Mouse (Mus musculus): ENCODE data around the gene Bdh1. TPM values are rescaled to one million over a fixed set of nuclear protein-coding genes. Genes with fewer than 3 reads are reported as not detected.
A peak's percentile ranks its signal among the peaks of the same experiment; 100 is the strongest.

The Bdh1 gene
- polyA plus RNA-seq, 1 experiment from 2014 or later: 47.8 TPM

DNA sequence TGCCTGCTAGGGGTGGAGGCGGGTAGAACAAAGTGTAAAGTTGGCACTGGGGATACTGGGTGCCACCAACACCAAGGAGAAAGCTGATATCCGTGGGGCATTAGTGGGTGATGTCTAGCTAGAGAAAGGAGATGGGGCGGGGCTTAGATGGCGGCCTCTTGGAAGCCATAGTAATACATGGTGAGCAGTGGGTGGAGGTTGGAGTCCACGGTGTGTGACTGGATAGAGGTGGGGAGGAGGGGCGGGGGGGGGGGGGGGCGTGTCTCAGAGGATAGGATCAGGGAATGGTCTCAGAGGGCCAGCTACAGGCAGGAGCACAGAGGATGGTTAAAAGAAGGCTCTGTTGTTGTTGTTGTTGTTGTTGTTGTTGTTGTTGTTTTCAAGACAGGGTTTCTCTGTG lies 30.4 kb downstream of the Bdh1 start:
- no peak overlapping the region for H3K9ac ChIP-seq (ENCODE audit: low read length)
- WGBS: 69% methylated on average over 5 of the region's 7 CpGs
- no peaks in the 10 kb centered on the region for H3K4me1 ChIP-seq (ENCODE audit: control insufficient read depth, insufficient read depth, low read length)
- DNase-seq (ENCODE audit: low spot score): no peak
- peaks cover 3% of the 10 kb centered on the region; the same call in 1 of the 2 replicates for H3K36me3 ChIP-seq (ENCODE audit: control insufficient read depth, insufficient read depth, low read length)
- H3K4me3 ChIP-seq (ENCODE audit: low read depth, low read length): no peak overlapping the region
- H3K27me3 ChIP-seq (ENCODE audit: control insufficient read depth, insufficient read depth, low read length): no peaks in the 10 kb centered on the region
- H3K9me3 ChIP-seq (ENCODE audit: control insufficient read depth, low read length): no peaks in the 10 kb centered on the region
- no peak overlapping the region for H3K27ac ChIP-seq (ENCODE audit: low read depth, low read length)
- no peak for ATAC-seq (ENCODE audit: insufficient read depth, low FRiP score, low TSS enrichment)
- H3K4me2 ChIP-seq (ENCODE audit: low read depth): no peak overlapping the region

DNA sequence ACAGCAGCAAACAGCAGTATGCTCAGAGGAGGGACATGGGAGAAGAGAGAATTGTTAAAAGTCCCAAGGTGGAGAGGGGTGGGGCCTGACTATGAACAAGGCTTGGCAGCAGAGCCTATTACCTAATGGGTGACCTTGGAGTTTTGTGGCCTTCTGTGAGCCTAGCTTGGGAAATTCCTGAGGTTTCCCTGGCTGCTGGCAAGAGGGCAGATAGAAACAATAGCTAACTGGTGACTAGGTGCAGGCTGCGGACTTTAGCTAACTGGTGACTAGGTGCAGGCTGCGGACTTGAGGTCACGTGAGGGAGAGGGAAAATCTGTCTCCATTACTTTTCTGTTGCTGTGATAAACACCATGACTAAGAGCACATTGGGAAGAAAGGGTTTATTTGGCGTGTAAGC lies 31.9 kb downstream of the Bdh1 start:
- Histone ChIP-seq H3K9me3 (ENCODE audit: control insufficient read depth, low read length) (no peaks in the 10 kb centered on the region), H3K36me3 (ENCODE audit: control insufficient read depth, insufficient read depth, low read length) (peaks cover 3% of the 10 kb centered on the region; the same call in 1 of the 2 replicates), H3K4me3 (ENCODE audit: low read depth, low read length) (no peak overlapping the region), H3K27me3 (ENCODE audit: control insufficient read depth, insufficient read depth, low read length) (no peaks in the 10 kb centered on the region), H3K4me1 (ENCODE audit: control insufficient read depth, insufficient read depth, low read length) (peaks cover 4% of the 10 kb centered on the region; the same call in 1 of the 2 replicates), H3K4me2 (ENCODE audit: low read depth) (no peak overlapping the region), H3K27ac (ENCODE audit: low read depth, low read length) (no peak overlapping the region), H3K9ac (ENCODE audit: low read length) (no peak overlapping the region)
- DNase-seq (ENCODE audit: low spot score) (no peak), ATAC-seq (ENCODE audit: insufficient read depth, low FRiP score, low TSS enrichment) (no peak)
- WGBS: 86% methylated on average over 4 of the region's 4 CpGs

DNA sequence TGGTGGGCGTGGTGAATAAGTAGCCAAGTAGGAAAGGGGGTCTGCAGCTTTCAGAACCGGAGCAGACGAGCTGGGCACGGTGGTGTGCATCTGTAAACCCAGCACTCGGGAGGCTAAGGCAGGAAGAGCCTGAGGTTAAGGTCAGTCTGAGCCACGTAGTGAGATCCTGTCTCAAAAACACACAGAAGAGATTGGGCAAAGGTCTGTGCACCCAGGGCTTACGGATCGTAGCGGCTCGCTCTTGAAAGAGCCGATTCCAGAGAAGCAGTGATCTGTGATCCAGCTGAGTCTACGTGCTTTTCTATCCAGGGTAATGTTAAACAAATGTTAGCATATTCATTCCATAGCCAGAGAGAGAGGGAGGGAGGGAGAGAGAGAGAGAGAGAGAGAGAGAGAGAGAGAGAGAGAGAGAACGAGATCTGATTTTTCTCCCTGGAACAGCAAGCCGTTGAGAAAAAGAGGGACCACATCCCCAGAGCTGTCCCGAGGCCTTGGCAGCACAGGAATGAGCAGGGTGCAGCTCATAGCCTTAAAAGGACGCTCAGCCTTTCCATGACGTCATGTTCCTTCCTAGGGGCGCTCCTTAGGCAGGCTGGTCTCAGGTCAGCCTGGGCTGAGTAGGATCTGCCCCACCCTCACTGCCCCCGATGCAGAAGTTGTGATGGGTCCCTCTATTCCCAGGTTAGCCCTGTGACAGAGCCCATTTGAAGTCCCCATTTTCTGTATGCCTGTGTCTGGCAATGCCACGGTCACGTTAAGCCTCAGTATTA lies 33.4 kb downstream of the Bdh1 start:
- no peak overlapping the region for H3K4me2 ChIP-seq (ENCODE audit: low read depth)
- no peaks in the 10 kb centered on the region for H3K9me3 ChIP-seq (ENCODE audit: control insufficient read depth, low read length)
- no peak overlapping the region for H3K27ac ChIP-seq (ENCODE audit: low read depth, low read length)
- 85% methylated on average over 21 of the region's 21 CpGs for WGBS
- no peak overlapping the region for H3K9ac ChIP-seq (ENCODE audit: low read length)
- ATAC-seq (ENCODE audit: insufficient read depth, low FRiP score, low TSS enrichment): no peak
- H3K36me3 ChIP-seq (ENCODE audit: control insufficient read depth, insufficient read depth, low read length): peaks cover 3% of the 10 kb centered on the region; the same call in 1 of the 2 replicates
- no peak overlapping the region for H3K4me3 ChIP-seq (ENCODE audit: low read depth, low read length)
- H3K4me1 ChIP-seq (ENCODE audit: control insufficient read depth, insufficient read depth, low read length): peaks cover 4% of the 10 kb centered on the region; the same call in 1 of the 2 replicates
- DNase-seq (ENCODE audit: low spot score): no peak
- H3K27me3 ChIP-seq (ENCODE audit: control insufficient read depth, insufficient read depth, low read length): no peaks in the 10 kb centered on the region

DNA sequence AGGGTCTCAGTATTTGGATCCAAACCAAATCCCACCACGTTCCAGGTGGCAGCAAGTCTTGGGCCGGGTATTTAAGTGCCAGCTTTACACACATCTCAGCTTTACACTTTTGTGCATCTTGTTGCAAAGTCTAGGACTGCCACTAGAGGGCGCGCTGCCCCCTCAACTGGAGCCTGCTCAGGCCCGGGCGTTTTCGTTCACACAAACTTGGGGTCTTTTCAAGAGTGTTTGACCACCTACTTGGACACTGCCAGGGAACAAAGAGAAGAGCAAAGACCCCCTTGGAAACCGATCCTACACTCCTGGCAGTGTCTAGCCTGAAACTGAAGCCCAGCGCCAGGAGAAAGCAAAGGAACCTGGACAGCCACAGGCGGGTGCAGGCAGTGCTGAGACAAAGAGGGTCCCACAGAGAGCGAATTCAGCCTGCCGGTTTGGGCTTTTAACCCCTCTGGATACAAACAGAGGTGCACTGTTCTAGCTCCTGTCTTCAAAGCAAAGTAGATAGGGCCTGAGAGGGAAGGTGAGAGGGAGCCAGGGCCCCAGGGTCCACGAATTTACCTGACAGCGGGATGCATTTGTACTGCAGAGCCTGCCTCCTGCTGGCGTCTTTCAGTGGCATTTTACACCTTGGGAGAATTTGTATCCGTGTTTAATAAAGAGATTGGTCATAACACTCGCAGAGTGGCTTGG lies 36.3 kb downstream of the Bdh1 start:
- Histone ChIP-seq H3K36me3 (ENCODE audit: control insufficient read depth, insufficient read depth, low read length) (peaks cover 3% of the 10 kb centered on the region; the same call in 1 of the 2 replicates), H3K4me1 (ENCODE audit: control insufficient read depth, insufficient read depth, low read length) (peaks cover 4% of the 10 kb centered on the region; the same call in 1 of the 2 replicates), H3K27ac (ENCODE audit: low read depth, low read length) (peak overlapping the region; percentile 31; the same call in 1 of the 2 replicates), H3K4me2 (ENCODE audit: low read depth) (peak overlapping the region; percentile 64), H3K9me3 (ENCODE audit: control insufficient read depth, low read length) (no peaks in the 10 kb centered on the region), H3K27me3 (ENCODE audit: control insufficient read depth, insufficient read depth, low read length) (no peaks in the 10 kb centered on the region), H3K9ac (ENCODE audit: low read length) (peak overlapping the region; percentile 54), H3K4me3 (ENCODE audit: low read depth, low read length) (peak overlapping the region; percentile 31)
- 3% methylated on average over 17 of the region's 17 CpGs for WGBS
- DNase-seq (ENCODE audit: low spot score) (peak; percentile 89), ATAC-seq (ENCODE audit: insufficient read depth, low FRiP score, low TSS enrichment) (peak; percentile 78)

DNA sequence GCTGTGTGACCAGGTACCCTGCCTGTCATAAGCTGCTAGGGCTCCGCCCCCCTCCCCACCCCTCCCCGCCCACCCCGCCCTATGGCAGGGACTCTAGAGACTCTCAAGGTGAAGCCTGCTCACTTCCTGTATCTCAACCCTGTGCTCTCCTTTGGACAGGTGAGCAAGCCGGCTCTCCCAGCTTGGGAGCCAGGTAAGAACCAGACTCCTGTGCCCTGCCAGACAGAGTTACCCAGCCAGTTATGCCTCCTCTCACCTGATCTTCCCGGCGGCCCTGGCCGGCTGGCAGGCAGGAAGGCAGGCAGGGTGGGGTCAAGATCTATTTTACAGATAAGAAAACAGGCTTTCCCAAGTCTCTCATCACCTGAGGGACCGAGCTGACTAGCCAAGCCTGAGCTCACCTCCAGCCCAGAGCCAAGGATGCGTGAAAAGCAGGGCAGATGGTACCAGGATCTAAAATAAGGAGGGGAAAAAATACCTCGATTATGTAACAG lies 37.9 kb downstream of the Bdh1 start:
- no peak for DNase-seq (ENCODE audit: low spot score)
- H3K9me3 ChIP-seq (ENCODE audit: control insufficient read depth, low read length): no peaks in the 10 kb centered on the region
- no peak overlapping the region for H3K27ac ChIP-seq (ENCODE audit: low read depth, low read length)

DNA sequence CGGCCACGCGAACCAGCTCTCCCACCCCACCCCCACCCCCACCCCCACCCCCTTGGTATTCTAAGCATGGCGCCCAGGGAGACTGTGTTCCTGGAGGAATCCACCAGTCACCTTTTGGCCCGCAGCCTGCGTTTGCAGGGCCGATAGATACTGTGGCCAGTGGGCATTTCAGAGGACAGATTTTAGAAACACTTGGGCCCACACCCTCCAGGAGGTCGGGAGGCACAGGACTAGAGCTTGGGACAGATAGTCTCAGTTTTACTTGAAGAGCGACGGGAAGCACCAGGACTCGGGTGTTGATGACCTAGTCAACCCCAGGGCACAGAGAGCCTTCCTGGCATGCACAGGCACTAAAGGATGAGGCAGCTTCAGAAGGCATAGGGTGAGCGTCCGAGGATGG lies 38.4 kb downstream of the Bdh1 start:
- no peak overlapping the region for H3K4me2 ChIP-seq (ENCODE audit: low read depth)
- H3K4me3 ChIP-seq (ENCODE audit: low read depth, low read length): no peak overlapping the region
- ATAC-seq (ENCODE audit: insufficient read depth, low FRiP score, low TSS enrichment) (no peak), DNase-seq (ENCODE audit: low spot score) (no peak)
- WGBS: 62% methylated on average over 13 of the region's 13 CpGs
- H3K36me3 ChIP-seq (ENCODE audit: control insufficient read depth, insufficient read depth, low read length): peaks cover 3% of the 10 kb centered on the region; the same call in 1 of the 2 replicates
- peaks cover 4% of the 10 kb centered on the region; the same call in 1 of the 2 replicates for H3K4me1 ChIP-seq (ENCODE audit: control insufficient read depth, insufficient read depth, low read length)
- no peaks in the 10 kb centered on the region for H3K27me3 ChIP-seq (ENCODE audit: control insufficient read depth, insufficient read depth, low read length)
- H3K27ac ChIP-seq (ENCODE audit: low read depth, low read length): no peak overlapping the region
- H3K9me3 ChIP-seq (ENCODE audit: control insufficient read depth, low read length): no peaks in the 10 kb centered on the region
- no peak overlapping the region for H3K9ac ChIP-seq (ENCODE audit: low read length)

More for the DNA sequence above, 37.9 kb downstream of the Bdh1 start:
- 37% methylated on average over 10 of the region's 10 CpGs for WGBS
- Histone ChIP-seq H3K36me3 (ENCODE audit: control insufficient read depth, insufficient read depth, low read length) (peaks cover 3% of the 10 kb centered on the region; the same call in 1 of the 2 replicates), H3K4me1 (ENCODE audit: control insufficient read depth, insufficient read depth, low read length) (peaks cover 4% of the 10 kb centered on the region; the same call in 1 of the 2 replicates), H3K4me3 (ENCODE audit: low read depth, low read length) (no peak overlapping the region), H3K4me2 (ENCODE audit: low read depth) (no peak overlapping the region), H3K27me3 (ENCODE audit: control insufficient read depth, insufficient read depth, low read length) (no peaks in the 10 kb centered on the region), H3K9ac (ENCODE audit: low read length) (no peak overlapping the region)
- no peak for ATAC-seq (ENCODE audit: insufficient read depth, low FRiP score, low TSS enrichment)

DNA sequence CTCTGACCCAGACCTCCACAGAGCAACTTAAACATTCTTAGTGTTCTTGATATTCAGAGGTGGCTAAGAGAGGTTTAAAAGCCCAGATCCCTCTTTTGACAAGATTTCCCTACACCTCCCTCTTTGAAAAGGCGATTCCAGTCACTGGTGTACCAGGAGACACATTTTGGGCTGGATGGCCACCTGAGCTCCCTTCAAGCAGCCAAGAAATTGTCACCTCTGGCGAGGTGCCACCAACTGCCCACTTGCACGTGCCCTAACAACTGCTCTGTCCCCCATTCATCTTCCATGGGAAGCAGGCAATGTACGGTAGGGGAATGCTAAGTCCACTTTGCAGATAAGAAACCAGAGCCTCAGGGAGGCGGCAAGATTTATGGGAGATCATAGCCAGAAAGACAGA lies 39.0 kb downstream of the Bdh1 start:
- Histone ChIP-seq H3K4me2 (ENCODE audit: low read depth) (no peak overlapping the region), H3K36me3 (ENCODE audit: control insufficient read depth, insufficient read depth, low read length) (peaks cover 2% of the 10 kb centered on the region; the same call in 1 of the 2 replicates), H3K27me3 (ENCODE audit: control insufficient read depth, insufficient read depth, low read length) (no peaks in the 10 kb centered on the region), H3K9ac (ENCODE audit: low read length) (no peak overlapping the region), H3K4me1 (ENCODE audit: control insufficient read depth, insufficient read depth, low read length) (peaks cover 4% of the 10 kb centered on the region; the same call in 1 of the 2 replicates), H3K4me3 (ENCODE audit: low read depth, low read length) (no peak overlapping the region), H3K9me3 (ENCODE audit: control insufficient read depth, low read length) (no peaks in the 10 kb centered on the region), H3K27ac (ENCODE audit: low read depth, low read length) (no peak overlapping the region)
- 79% methylated on average over 5 of the region's 5 CpGs for WGBS
- DNase-seq (ENCODE audit: low spot score) (no peak), ATAC-seq (ENCODE audit: insufficient read depth, low FRiP score, low TSS enrichment) (no peak)

DNA sequence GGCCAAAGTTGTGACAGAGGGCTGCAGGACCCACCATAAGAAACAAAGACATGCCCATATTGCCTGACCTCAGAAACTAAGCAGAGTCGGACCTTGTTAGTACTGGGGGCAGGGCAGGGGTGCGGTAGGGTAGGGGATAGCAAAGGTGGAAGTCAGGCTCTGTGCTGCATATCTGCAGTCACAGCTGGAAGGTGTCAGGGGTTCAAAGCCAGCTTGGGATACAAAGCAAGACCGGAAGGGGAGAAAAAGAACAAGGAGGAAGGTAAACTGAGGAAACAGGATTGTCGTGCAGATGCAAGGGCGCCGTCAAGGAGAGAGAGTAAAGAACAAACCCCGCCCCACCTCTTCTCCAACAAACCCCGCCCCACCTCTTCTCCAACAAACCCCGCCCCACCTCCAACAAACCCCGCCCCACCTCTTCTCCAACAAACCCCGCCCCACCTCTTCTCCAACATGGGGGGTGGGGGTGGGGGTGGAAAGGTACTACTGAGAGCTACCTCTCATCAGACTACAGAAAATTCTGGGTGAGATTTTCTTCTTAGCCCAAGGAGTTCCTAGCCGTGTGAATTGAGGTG lies 40.1 kb downstream of the Bdh1 start:
- ATAC-seq (ENCODE audit: insufficient read depth, low FRiP score, low TSS enrichment) (no peak), DNase-seq (ENCODE audit: low spot score) (no peak)
- H3K4me2 ChIP-seq (ENCODE audit: low read depth): no peak overlapping the region
- H3K36me3 ChIP-seq (ENCODE audit: control insufficient read depth, insufficient read depth, low read length): no peaks in the 10 kb centered on the region
- no peaks in the 10 kb centered on the region for H3K27me3 ChIP-seq (ENCODE audit: control insufficient read depth, insufficient read depth, low read length)
- no peak overlapping the region for H3K9ac ChIP-seq (ENCODE audit: low read length)
- no peak overlapping the region for H3K4me3 ChIP-seq (ENCODE audit: low read depth, low read length)
- H3K9me3 ChIP-seq (ENCODE audit: control insufficient read depth, low read length): no peaks in the 10 kb centered on the region
- peaks cover 4% of the 10 kb centered on the region; the same call in 1 of the 2 replicates for H3K4me1 ChIP-seq (ENCODE audit: control insufficient read depth, insufficient read depth, low read length)
- WGBS: 27% methylated on average over 12 of the region's 12 CpGs
- no peak overlapping the region for H3K27ac ChIP-seq (ENCODE audit: low read depth, low read length)
